10 mouse cellular contexts compared by ENCODE assay signal in genomic region chr17:28428474-28429258, GRCm38 (mm10).
DNase-seq lines count a peak whose midpoint lies in the region; ATAC-seq and TF ChIP-seq lines count a peak whose summit lies in the region.
"Had no signal": no experiment of that assay in that cellular context is flagged by ENCODE, and none has a peak within 500 bp of the region (broad histone marks: within the 10 kb centered on the region; RNA-seq: fewer than 3 reads in every experiment).

No protein-coding gene starts in this region.

- no peaks in the 10 kb centered on the region for H3K9me3 ChIP-seq in heart, embryonic 13.5 days
- no peaks in the 10 kb centered on the region for H3K9me3 ChIP-seq in forebrain, embryonic 10.5 days
- H3K9me3 ChIP-seq: liver, embryonic 15.5 days had no signal

- no peak for TF ChIP-seq CTCF in lung, adult 2 months (IDR thresholded peaks at IDR 0.05; ENCODE audit: insufficient read depth, low read length)

- ATAC-seq in heart, embryonic 13.5 days (ENCODE audit: extremely low read depth, insufficient number of reproducible peaks, low FRiP score, low TSS enrichment): no peak

- 0 out of 2 replicates have a peak, but pooled peaks have one; percentile 11 for TF ChIP-seq POLR2A in lung, adult 2 months (IDR thresholded peaks at IDR 0.05; ENCODE audit: borderline replicate concordance, extremely low read depth, low read depth, low read length)

- WGBS in heart, embryonic 13.5 days: 55% methylated on average over 15 of the region's 15 CpGs
- 28% methylated on average over 15 of the region's 15 CpGs for WGBS in lung, adult 2 months
- WGBS in forebrain, embryonic 10.5 days: 86% methylated on average over 15 of the region's 15 CpGs

- 0 out of 2 replicates have a peak overlapping the region, but pooled peaks have one; percentile 28 for H3K27ac ChIP-seq in heart, embryonic 13.5 days (replicated peaks)
- H3K27ac ChIP-seq in forebrain, embryonic 10.5 days: no peak overlapping the region
- H3K27ac ChIP-seq: layer of hippocampus, adult 2 months; liver, embryonic 15.5 days had no signal

- H3K4me2 ChIP-seq in heart, embryonic 13.5 days: no peak overlapping the region
- H3K4me2 ChIP-seq: liver, embryonic 15.5 days had no signal

- DNase-seq in adipocyte (ENCODE audit: low spot score): peak; percentile 78
- peak; percentile 76 for DNase-seq in adrenal gland, postnatal 10 days
- peak; percentile 46 for DNase-seq in lung, adult 2 months
- no peak for DNase-seq in yolk sac, embryonic 10.5 days (ENCODE audit: low spot score)
- no peak for DNase-seq in frontal cortex, adult 2 months (ENCODE audit: extremely low spot score in 1 of 2, low spot score in 1 of 2)
- no peak for DNase-seq in forebrain, embryonic 10.5 days (ENCODE audit: extremely low spot score, low spot score)
- DNase-seq: cerebellum, adult 11 months had no signal

- H3K36me3 ChIP-seq in heart, embryonic 13.5 days: peaks cover 16% of the 10 kb centered on the region
- H3K36me3 ChIP-seq in forebrain, embryonic 10.5 days (replicated peaks): peaks cover 48% of the 10 kb centered on the region

- no peaks in the 10 kb centered on the region for H3K27me3 ChIP-seq in heart, embryonic 13.5 days (replicated peaks)
- no peaks in the 10 kb centered on the region for H3K27me3 ChIP-seq in forebrain, embryonic 10.5 days (ENCODE audit: poor library complexity, severe bottlenecking)
- H3K27me3 ChIP-seq: liver, embryonic 15.5 days had no signal

- H3K4me3 ChIP-seq in heart, embryonic 13.5 days: no peak overlapping the region
- H3K4me3 ChIP-seq in lung, adult 2 months (replicated peaks; ENCODE audit: extremely low read depth, low read depth, low read length): no peak overlapping the region
- no peak overlapping the region for H3K4me3 ChIP-seq in forebrain, embryonic 10.5 days
- H3K4me3 ChIP-seq: layer of hippocampus, adult 2 months; liver, embryonic 15.5 days had no signal

- H3K4me1 ChIP-seq in heart, embryonic 13.5 days: peaks cover 20% of the 10 kb centered on the region
- peaks cover 19% of the 10 kb centered on the region for H3K4me1 ChIP-seq in lung, adult 2 months (ENCODE audit: control insufficient read depth, insufficient read depth, low read length)
- no peaks in the 10 kb centered on the region for H3K4me1 ChIP-seq in forebrain, embryonic 10.5 days

- no peak overlapping the region for H3K9ac ChIP-seq in heart, embryonic 13.5 days
- H3K9ac ChIP-seq: liver, embryonic 15.5 days had no signal

Comparison
In these comparisons a context has a peak if more than half of its experiments do, and no peak if none do; other contexts are left out.
1. DNase-seq: peak in adipocyte (single experiment), adrenal gland, postnatal 10 days (single experiment) and lung, adult 2 months (single experiment); none in yolk sac, embryonic 10.5 days (single experiment), frontal cortex, adult 2 months (0 of 2) and forebrain, embryonic 10.5 days (single experiment).